Mouse (Mus musculus) urinary bladder, postnatal 25 days (tissue): ENCODE measurements around the gene Cyp2g1.
"Not testable (repeated sequence)": the region's sequence is repeated elsewhere in the genome, so short reads cannot be mapped to it uniquely, and the experiment has no call there.

ENCODE experiments used
- DNase-seq: peaks from one replicate; pipeline ENCODE4 v3.0.0; 2022; ENCODE audit warnings: low spot score

Gene Cyp2g1

DNA sequence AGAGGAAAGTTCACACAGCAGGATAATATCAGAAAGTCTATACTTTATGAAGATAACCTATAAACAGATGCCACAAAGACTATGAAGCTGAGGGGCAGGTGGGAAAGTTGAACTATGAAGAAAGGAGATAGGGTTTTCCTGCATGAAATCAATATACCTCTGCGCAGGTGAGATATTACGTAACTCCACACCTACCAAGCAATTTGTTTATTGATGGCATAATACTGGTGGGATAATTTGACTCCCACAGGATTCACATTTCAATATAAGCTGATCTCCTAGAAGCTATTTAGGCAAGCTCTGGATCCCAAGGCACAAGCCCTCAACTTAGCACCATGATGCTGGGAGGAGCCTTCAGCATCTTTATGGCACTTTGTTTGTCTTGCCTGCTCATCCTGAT, at the start of gene Cyp2g1:
Gene Cyp2g1 (plus strand): TSS at position 301 of the 400 bp plus-strand sequence.
- no peak for DNase-seq

DNA sequence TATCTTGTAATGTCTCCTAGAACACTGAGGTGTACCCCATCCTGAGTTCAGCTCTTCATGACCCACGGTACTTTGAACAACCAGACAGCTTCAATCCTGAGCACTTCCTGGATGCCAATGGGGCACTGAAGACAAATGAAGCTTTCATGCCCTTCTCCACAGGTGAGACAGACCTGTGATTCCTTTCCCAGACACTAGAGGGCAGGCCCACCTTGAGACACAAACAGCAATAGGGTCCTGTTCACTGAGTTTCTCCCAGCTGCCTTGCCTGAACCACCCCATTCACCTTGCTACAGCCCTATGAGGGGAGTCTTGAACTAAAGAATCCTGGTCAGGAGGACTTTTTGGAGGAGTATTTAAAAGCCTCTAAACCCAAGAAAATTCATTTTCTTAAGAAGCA, 41.6 kb upstream of the Cyp2g1 start:
- DNase-seq, result no peak

DNA sequence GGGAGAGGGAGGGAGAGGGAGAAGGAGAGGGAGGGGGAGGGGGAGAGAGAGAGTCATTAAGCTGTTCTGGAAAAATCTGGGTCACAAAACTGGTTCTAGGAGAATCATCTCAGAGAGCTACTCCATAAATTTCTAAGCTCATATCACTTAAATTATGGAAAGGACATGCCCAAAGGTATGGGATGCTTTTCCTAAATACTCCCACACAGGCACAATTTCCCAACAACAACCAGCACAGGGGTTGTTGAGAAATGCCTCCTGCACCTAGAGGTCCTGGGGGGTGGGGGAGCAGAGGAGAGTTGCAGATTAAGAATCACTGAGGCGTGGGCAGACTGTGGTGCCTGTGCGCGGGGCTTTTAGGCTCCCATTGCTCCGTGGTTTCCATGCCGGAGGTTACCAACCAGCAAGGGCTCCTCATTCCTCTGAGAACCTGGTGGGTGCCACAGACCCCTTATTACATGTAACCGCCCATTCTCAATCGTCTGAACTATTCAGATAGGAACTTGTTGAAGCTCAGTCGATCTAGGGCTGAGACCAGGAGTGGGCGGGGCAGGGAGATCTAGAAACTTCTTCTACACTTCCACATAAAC, 38.7 kb upstream of the Cyp2g1 start:
- no peak for DNase-seq

DNA sequence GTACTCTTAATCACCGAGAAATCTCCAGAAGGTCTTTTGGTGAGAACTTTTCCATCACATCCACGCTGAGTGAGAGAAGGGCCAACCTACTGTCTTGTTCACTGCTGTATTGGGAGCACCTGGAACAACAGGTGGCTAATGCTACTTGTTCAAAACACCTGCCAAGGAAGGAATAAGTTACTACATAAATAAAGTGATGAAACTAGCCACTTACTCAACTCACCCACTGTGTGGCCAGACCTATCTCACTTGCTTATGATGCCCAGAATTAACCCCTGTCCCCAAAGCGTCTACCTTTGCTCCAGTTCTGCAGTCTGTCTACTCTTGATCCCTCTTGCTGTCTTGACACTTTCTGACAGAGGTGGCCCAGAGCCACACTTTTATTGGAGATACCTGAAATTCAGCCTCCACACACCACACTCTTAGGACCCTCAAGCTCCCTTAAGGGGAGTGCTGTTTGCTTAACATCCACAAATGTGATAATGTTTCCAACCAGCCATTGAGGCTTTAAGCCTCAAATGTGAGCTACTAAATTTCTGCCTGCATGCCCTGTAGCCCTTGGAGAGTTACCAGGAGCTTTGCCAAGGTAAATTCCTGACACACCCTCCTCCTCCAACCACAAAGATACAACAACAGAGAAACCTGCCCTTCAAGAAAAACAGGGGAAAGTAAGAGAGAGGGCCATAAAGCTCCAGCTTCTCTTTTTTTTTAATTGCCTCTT, 35.7 kb upstream of the Cyp2g1 start:
- no peak for DNase-seq

DNA sequence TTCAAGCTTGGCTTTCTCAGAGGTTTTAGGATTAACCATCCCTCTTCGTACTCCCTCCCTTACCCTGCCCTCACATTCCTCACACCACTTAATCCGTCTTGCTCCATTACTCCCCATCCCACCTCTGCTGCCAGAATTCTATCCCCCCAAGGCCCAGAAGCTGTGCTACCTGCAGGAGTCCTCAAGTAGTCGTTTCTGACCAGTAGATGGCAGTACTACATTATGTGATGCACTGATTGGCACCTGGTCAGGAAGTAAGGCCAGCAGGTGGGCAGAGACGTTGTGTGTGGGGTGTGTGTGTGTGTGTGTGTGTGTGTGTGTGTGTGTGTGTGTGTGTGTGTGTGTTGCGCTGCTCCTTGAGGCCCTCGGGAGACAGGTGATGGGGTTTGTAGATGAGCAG, 32.8 kb upstream of the Cyp2g1 start:
- no peak for DNase-seq

DNA sequence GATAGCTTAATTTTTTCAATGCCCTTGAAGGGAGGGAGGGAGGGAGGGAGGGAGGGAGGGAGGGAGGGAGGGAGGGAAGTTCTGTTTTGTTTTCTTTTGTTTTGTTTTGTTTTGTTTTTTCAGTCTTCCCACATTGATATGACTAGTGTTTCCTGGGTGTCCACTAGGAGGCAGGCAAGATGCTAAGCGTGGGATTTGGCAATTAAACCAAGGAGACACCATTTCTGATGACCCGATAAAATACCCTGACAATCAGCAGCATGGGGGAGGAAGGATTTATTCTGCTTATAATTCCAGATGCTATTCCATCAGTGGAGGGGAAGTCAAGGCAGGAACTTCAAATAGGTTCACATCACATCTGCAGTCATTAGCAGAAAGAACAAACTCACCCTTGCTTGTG, 30.9 kb upstream of the Cyp2g1 start:
- DNase-seq, result no peak

DNA sequence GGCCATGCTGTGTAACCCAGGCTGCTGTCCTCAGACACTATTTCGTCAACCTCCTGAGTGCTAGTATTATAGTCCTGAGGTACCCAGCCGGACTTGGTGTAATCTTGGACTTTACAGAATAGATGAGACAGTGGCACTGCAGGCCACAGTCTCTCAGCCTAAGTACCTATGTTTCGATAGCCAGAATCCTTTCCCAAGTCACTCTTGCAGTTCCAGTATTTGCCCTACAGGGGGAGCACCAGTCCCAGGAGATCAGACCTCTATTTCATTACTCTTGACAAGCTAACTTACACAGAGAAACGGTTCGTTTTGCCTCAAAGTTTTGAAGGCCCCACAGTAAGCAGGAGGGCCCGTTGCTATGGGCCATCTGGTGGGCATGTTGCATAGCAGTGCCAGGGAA, 30.2 kb upstream of the Cyp2g1 start:
- peak; percentile 43 for DNase-seq

DNA sequence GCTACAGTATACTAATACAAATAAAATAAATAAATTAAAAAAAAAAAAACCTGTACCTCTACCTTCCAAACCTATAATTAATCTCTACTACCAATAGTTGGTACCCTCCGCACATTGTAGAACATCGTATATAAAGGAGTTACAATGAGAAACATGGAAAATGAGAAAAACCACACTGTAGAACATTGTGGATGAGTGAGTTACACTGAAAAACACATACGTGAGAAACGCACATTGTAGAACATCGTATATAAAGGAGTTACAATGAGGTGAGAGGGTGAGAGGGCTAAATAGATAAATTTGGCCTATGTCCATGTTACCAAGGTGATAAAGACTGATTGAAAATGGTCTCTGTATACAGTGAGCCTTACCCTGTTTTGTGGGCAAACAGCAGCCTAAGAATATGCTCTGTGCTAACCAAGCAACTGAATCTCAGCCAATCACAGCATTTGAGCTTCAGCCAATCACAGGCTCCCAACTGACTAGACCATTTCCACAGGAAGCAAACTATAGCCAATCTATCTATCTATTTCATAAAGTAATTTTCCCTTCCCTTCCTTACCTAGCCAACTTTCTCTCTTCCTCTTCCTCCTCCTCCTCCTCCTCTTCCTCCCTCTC, 28.8 kb upstream of the Cyp2g1 start:
- DNase-seq, result no peak

DNA sequence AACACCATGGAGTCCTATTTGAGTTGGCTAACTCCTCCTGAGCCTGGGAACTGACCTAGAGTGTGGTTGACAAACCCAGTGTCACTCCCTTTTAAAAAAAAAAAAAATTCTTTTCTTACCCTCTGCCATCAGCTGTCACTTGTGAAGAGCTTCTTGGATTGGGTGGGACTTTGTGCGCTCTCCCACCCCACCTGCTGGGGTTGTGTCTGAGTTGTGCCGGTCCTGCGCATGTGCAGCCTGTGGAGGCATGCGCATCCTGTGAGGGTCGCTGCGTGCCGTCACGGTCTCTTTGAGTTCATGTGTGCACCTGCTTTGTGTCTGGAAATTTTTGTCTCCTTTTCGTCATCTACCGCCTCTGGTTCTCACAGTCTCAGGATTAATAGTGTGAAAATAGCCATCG, 28.2 kb upstream of the Cyp2g1 start:
- no peak for DNase-seq

DNA sequence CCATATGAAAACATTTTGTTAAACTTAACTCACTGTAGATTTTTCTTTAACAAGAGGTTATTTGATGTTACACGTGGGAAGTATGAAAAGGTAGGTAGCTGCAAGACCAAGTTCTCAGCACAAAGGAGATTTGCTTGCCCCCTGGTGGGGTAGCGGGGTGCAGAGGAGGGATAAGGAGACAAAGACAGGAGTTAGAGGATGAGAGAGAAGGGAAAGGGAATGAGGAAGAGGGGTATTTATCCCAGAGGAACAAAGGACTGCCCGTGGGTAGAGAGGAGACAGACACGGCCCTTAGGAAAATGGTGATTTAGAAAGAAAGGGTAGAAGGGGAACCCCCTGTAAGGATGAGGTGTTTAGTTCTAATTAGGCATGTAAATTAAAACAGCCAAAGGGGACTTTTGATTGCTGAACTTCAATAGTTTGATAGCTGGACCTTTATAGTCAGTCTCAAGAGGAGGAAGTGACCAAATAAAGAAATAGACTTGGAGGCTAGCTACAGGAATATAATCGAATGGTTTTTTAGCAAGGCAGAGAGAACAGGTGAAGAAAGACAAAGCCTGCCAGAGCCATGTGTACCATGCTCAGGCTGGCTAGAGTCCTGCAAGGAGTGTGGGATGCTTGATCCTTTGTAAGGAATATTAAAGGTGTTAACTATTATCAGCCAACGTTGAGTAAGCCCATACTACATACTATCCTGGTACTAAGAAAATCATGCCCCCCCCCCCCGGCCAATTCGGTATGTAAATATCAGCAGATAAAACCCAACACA, 27.5 kb upstream of the Cyp2g1 start:
- no peak for DNase-seq

DNA sequence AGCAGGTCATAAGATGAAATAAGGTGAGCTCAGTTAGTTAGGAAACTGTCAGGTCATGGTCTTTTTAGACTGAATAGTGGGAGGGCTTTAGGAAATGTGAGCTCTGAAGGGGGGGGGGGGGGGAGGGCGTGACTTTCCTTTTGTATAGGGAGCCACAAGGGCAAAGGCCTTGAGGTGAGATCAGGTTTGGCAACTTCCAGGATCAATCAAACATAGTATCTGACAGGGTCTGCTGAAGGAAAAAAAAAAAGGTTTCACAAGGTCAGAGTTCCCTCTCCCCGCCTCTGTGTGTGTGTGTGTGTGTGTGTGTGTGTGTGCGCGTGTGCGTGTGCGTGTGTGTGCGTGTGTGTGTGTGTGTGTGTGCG, 26.9 kb upstream of the Cyp2g1 start:
- no peak for DNase-seq

DNA sequence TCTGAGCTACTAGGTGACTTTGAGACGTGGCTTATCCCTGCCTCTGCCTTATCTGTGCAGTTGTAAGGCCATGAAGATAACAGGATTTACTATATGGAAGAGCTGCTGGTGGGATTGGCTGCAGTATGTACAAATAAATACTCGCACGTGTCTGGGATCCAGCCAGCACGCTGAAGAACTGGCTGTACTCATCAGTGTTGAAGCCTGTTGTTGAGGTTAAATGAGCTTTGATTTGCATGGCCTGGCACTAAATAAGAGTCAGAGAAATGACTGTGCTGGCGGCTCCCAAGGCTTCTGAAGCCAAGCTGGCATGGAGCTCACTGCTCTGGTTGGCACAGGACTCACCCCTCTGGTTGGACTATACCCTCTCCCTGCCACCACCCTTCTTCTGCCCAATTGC, 25.5 kb upstream of the Cyp2g1 start:
- DNase-seq, result no peak

DNA sequence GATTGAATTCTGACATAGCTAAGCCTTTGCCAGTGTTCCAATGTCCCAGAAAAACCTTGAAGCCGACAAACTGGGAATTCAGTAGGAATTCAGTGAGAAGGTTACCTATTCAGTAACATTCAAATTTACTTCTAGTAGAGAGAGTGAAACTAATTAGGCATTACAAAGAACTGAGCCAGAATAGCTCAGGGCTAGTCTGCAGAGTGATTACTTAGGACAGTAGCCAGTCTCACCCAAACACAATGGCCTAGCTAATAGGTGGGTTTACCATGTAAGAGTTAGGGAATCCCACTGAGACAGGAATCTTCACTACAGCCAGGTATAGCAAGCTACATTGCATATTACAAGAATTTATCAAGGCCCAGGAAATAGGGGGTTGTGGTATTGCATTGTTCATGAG, 22.7 kb upstream of the Cyp2g1 start:
- DNase-seq, result not testable (repeated sequence)

DNA sequence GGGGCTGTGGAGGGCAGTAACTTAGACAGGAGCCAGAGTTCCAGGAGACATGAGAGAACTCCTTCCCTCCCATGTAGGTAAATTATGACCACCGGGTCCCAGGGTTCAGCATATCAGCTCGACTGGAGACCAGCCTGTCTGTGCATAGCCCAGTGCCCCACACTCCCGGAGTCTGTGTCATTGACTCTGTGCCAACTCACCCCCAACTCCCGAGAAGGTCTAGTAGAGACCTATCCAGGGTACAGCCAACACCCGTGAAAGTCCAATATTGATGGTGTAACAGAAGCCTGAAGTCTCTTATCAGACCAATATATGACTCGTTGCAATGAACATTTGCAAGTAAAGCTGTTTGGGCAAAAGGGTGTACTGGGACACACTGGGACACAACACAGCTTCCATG, 18.7 kb upstream of the Cyp2g1 start:
- DNase-seq, result no peak

DNA sequence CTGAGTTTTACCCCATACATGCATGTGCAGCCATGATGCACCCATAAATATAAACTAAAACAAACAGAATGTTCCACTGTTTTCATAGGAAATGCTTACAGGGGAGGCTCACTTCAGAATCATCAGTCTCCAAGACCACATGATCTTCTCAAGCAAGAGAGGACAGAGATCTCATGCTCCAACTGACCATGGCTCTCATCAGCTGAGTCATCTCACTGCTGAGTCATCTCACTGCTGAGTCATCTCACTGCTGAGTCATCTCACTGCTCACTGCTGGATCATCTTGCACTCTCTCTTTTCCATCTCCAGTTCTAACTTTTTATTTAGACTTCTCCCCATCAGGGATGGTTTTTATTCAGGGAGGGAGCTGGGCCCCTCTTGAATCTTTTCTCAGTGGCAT, 8.6 kb upstream of the Cyp2g1 start:
- no peak for DNase-seq

DNA sequence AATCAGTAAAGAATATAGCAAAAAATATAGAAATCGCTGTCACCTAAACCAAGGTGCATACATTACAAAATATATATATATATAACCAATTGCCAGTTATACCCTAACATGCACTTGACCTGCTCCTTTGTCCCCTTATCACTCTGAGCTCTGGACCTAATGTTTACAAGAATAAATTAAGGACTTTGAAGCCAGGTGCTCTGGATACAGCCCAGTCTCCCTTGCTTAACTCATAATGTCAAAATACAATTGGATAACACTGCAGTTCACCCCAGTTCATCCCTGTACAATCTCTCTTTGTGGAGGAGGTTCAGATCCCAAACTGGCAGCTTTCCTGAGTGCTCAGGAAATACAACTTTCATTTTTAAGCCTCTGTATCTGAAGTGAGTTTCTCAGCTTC, 7.7 kb upstream of the Cyp2g1 start:
- DNase-seq, result no peak

DNA sequence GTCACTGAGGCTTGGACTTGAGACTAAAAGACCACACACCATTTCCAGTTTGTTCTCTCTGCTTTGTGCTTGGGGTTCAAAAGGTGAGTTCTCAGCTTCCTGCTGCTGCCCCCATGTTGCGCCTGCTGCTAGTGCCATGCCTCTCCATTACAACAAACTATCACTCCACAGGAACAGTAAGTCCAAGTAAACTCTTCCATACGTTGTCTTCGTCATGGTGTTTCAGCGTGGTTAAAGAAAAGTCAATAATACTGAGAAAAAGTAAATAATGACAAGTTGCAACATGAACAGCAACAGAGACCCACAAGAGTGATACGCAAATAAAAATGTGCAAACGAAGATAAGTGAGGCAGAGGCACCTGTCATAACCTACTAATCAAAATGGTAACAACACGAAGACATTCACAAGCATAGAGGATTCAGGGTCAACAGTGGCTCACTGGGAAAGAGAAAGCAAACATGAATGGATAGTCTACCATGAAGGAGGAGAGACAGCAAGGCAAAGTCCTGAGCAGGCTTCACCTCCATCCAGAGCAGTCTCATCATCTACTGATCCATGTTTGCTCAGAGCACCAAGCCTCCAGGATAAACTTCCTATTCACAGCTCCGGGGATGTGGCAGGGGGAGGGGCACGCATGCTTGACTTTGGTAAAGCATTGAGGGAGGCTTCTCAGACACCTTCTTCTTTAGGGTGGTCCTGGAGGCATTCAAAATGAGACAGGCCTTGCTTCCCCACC, 23.0 kb downstream of the Cyp2g1 start:
- DNase-seq, result not testable (repeated sequence)

DNA sequence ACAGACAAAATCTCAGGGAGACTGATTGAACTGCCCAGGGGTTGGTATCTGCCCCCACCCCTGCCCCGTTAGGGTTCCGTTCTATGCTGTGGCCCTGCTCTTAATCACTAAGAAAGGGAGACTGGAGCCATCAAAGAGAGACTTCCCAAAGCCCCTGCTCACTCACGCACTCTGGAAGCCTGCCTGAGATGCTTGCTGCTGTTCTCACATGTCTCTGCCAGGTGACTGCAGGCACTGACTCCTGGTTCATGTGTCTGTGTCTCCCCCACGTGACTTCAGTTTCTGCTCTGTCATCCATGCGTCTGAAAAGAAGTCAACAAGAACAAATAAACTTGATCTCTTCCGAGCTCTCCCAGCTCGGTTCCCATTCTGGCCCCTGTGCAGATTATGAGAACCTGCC, 24.0 kb downstream of the Cyp2g1 start:
- DNase-seq, result not testable (repeated sequence)

DNA sequence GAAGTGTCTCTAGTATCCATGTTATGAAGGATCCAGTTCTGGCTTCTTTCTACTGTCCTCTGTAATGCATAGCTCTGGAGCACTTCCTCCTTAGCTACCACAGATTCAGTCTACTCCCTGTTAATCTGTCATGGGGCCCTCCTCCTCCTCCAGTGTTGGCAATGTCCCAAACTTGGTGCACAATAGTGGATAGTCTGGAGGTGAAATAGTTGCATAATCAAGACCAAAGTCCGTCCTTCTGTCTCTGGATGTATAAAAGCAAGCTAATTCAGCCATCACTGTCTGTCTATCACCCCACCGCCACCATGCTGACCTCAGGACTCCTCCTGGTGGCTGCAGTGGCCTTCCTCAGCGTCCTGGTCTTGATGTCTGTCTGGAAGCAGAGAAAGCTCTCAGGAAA, 26.4 kb downstream of the Cyp2g1 start, which contains the start of gene Cyp2a5:
Gene Cyp2a5 (plus strand): TSS at position 247 of the 400 bp plus-strand sequence.
- not testable (repeated sequence) for DNase-seq

DNA sequence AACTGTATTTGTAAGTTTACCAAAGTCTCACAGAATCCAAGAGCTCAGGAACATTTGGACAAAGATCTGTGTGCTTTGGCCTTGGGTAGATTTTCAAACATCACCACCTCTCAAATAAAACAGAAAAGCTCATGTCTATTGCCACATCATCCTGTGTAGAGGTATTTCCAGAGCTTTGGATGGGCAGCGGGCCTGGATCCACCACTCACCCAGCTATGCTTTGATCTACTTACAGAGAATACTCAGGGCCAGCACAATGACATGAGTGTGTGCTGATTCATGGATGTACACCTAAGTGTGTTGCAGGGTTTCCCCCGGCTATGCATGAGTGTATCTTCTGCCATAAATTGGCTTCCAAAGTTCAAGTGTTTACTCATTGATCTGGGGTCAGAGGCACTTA, 34.7 kb downstream of the Cyp2g1 start:
- not testable (repeated sequence) for DNase-seq

DNA sequence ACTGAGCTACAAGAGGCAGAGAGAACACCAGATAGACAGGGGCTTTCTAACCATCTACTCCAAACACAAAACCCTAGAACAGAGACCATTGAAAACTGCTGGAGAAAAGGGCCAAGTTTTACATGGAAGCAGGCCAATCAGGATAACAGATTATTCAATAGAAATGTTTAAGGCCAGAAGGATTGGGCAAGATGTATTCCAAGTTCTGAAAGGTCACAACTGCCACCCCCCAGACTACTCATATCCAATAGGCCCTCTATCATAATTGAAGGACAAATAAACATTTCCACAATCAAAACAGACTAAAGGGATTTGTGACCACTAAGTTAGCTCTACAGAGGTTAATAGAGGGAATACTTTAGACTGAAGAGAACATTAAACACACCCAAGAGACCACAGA, 41.4 kb downstream of the Cyp2g1 start:
- DNase-seq, result not testable (repeated sequence)
